Mouse (Mus musculus): ENCODE data around the gene Cdkn2c.
A peak's percentile ranks its signal among the peaks of the same experiment; 100 is the strongest.
"Not testable (repeated sequence)": the region's sequence is repeated elsewhere in the genome, so short reads cannot be mapped to it uniquely, and the experiment has no call there.

The Cdkn2c gene

GRCm38 (mm10) chr4:109666461-109667269 lies at the start of gene Cdkn2c:
Gene Cdkn2c, minus strand, starts transcription at chr4:109667189.
- peak; percentile 84 for DNase-seq (ENCODE audit: low spot score)

- DNase-seq (ENCODE audit: low spot score), result no peak
Measured at GRCm38 (mm10) chr4:109705349-109705748, 38.4 kb upstream of the Cdkn2c start.

GRCm38 (mm10) chr4:109703568-109703967 lies 36.6 kb upstream of the Cdkn2c start:
- peak; percentile 54 for DNase-seq (ENCODE audit: low spot score)

- DNase-seq (ENCODE audit: low spot score), result not testable (repeated sequence)
Measured at GRCm38 (mm10) chr4:109700727-109701126, 33.7 kb upstream of the Cdkn2c start.

- no peak for DNase-seq (ENCODE audit: low spot score)
Measured at GRCm38 (mm10) chr4:109692674-109693073, 25.7 kb upstream of the Cdkn2c start.

- DNase-seq (ENCODE audit: low spot score), result no peak
Measured at GRCm38 (mm10) chr4:109683561-109683960, 16.6 kb upstream of the Cdkn2c start.

GRCm38 (mm10) chr4:109677221-109677620 lies 10.2 kb upstream of the Cdkn2c start:
- no peak for DNase-seq (ENCODE audit: low spot score)

GRCm38 (mm10) chr4:109676218-109677215 lies 9.5 kb upstream of the Cdkn2c start, which contains the start of gene Faf1:
Gene Faf1, plus strand, starts transcription at chr4:109676588.
- peak; percentile 93 for DNase-seq (ENCODE audit: low spot score)

GRCm38 (mm10) chr4:109674097-109674496 lies 7.1 kb upstream of the Cdkn2c start:
- DNase-seq (ENCODE audit: low spot score), result no peak

GRCm38 (mm10) chr4:109671941-109672340 lies 5.0 kb upstream of the Cdkn2c start:
- no peak for DNase-seq (ENCODE audit: low spot score)

- no peak for DNase-seq (ENCODE audit: low spot score)
Measured at GRCm38 (mm10) chr4:109670213-109670612, 3.2 kb upstream of the Cdkn2c start.

GRCm38 (mm10) chr4:109667518-109667917 lies 529 bp upstream of the Cdkn2c start:
- no peak for DNase-seq (ENCODE audit: low spot score)

- peak; percentile 30 for DNase-seq (ENCODE audit: low spot score)
Measured at GRCm38 (mm10) chr4:109665982-109666460, 968 bp downstream of the Cdkn2c start.

GRCm38 (mm10) chr4:109665101-109665981 lies 1.6 kb downstream of the Cdkn2c start:
- DNase-seq (ENCODE audit: low spot score), result peak; percentile 51

GRCm38 (mm10) chr4:109664091-109664490 lies 2.9 kb downstream of the Cdkn2c start:
- no peak for DNase-seq (ENCODE audit: low spot score)

- DNase-seq (ENCODE audit: low spot score), result no peak
Measured at GRCm38 (mm10) chr4:109662271-109662670, 4.7 kb downstream of the Cdkn2c start.

GRCm38 (mm10) chr4:109661183-109661582 lies 5.8 kb downstream of the Cdkn2c start:
- no peak for DNase-seq (ENCODE audit: low spot score)

GRCm38 (mm10) chr4:109660568-109660967 lies 6.4 kb downstream of the Cdkn2c start:
- DNase-seq (ENCODE audit: low spot score), result no peak

GRCm38 (mm10) chr4:109659571-109659970 lies 7.4 kb downstream of the Cdkn2c start:
- no peak for DNase-seq (ENCODE audit: low spot score)

- DNase-seq (ENCODE audit: low spot score), result no peak
Measured at GRCm38 (mm10) chr4:109658826-109659225, 8.2 kb downstream of the Cdkn2c start.

GRCm38 (mm10) chr4:109657851-109658500 lies 9.0 kb downstream of the Cdkn2c start:
- DNase-seq (ENCODE audit: low spot score), result no peak

All from MN1 (cell line).